8 mouse cellular contexts compared by ENCODE assay signal in the genomic region with DNA sequence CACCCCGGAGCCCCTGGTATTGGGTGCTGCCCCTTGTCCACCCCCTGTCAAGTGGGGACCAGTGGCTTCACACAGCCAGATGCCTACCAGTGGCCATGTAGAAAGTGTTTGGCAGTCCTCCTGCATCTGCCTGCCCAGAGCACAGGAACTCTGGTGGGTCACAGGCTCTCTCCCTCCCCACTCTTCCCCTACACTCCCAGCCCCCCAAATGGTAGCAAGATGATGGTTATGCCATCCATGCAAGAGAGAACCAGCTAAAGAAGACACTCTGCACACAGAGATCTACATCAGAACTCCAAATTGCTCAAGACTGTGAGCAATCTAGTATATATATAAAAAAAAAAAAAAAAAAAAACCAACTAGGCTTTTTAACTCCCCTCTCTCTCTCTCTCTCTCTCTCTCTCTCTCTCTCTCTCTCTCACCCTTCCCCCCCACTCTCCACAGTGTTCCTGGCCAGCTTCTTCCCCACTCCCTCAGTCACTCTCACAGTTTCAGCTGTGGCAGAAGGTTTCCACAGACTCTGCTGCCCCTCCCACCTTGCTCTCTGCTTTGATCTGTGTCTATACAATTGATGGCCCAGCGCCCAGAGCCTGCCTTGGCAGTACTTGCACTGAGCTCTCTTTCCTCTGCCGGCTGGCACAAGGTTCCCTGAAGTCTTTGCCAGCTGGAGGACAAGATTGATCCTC.
DNase-seq lines count a peak whose midpoint lies in the region; ATAC-seq lines count a peak whose summit lies in the region.

No protein-coding gene starts in this region.

- H3K36me3 ChIP-seq in midbrain, embryonic 14.5 days (ENCODE audit: control insufficient read depth, insufficient read depth, low read length), result no peaks in the 10 kb centered on the region

- no peak overlapping the region for H3K27ac ChIP-seq in midbrain, embryonic 14.5 days (replicated peaks; ENCODE audit: low read depth, low read length)

- H3K9ac ChIP-seq in midbrain, embryonic 14.5 days (replicated peaks; ENCODE audit: low read length), result no peak overlapping the region

- DNase-seq in cerebellum, adult 11 months, result no peak
- DNase-seq in adrenal gland, postnatal 36 days, result peak; percentile 5 to 36
- DNase-seq in frontal cortex, postnatal 36 days (ENCODE audit: low spot score in 2 of 2), result peak; percentile 55 to 72
- peak; percentile 48 for DNase-seq in midbrain, embryonic 14.5 days
- DNase-seq in yolk sac, embryonic 10.5 days (ENCODE audit: low spot score), result no peak
- DNase-seq in embryo, embryonic 9.5 days (ENCODE audit: extremely low spot score), result no peak
- DNase-seq in T-cell, adult 2 months (ENCODE audit: low spot score), result no peak

- peak; percentile 70; the same call in 1 of the 2 replicates for ATAC-seq in cerebellum, adult (ENCODE audit: insufficient number of reproducible peaks, low FRiP score, low TSS enrichment)
- peak; percentile 43; the same call in 1 of the 2 replicates for ATAC-seq in midbrain, embryonic 14.5 days (ENCODE audit: low FRiP score, low TSS enrichment)

- H3K27me3 ChIP-seq in midbrain, embryonic 14.5 days (ENCODE audit: control insufficient read depth, insufficient read depth, low read length), result no peaks in the 10 kb centered on the region

- H3K4me1 ChIP-seq in midbrain, embryonic 14.5 days (ENCODE audit: control insufficient read depth, insufficient read depth, low read length), result no peaks in the 10 kb centered on the region

- no peaks in the 10 kb centered on the region for H3K9me3 ChIP-seq in midbrain, embryonic 14.5 days (ENCODE audit: control insufficient read depth, low read length)

- no peak overlapping the region for H3K4me3 ChIP-seq in midbrain, embryonic 14.5 days (replicated peaks; ENCODE audit: low read depth, low read length)

- H3K4me2 ChIP-seq in midbrain, embryonic 14.5 days (ENCODE audit: low read length), result no peak overlapping the region

- WGBS in midbrain, embryonic 14.5 days, result 63% methylated on average over 3 of the region's 3 CpGs

Comparison
In these comparisons a context has a peak if more than half of its experiments do, and no peak if none do; other contexts are left out.
1. DNase-seq: peak in adrenal gland, postnatal 36 days (2 of 2), frontal cortex, postnatal 36 days (2 of 2) and midbrain, embryonic 14.5 days (single experiment); none in cerebellum, adult 11 months (single experiment), yolk sac, embryonic 10.5 days (single experiment), embryo, embryonic 9.5 days (single experiment) and T-cell, adult 2 months (single experiment).